Mouse (Mus musculus): ENCODE results near the gene Dnah2. TPM values are rescaled to one million over a fixed set of nuclear protein-coding genes. Genes with fewer than 3 reads are reported as not detected.

Dnah2 gene
- total and polyA plus RNA-seq, 3 experiments = under 0.01 to 0.03 TPM; not detected in 1

DNA sequence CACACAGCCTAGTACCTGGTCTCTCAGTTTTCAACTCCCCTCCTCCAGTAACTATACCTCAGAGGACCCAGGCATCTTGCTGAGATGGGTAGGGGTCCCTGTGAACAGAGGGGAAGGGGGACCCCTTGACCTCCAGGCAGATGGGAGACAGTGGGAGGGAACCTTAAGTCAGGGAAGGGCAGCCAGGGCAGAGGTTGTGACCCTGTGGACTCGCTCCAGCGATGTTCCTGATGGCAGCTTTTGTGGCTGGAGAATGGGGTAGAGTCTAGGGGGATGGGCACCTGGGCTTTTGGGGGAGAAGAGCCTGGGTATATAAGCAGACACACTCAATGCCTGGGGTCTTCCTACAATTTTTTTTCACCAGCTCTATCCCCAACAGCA, 4.4 kb upstream of the Dnah2 start:
- H3K4me2 ChIP-seq (ENCODE audit: insufficient read depth, low read depth, poor library complexity, severe bottlenecking) = no peak overlapping the region
- H3K79me2 ChIP-seq (replicated peaks; ENCODE audit: control insufficient read depth, extremely low read depth, insufficient read depth, poor library complexity, severe bottlenecking) = no peaks in the 10 kb centered on the region
- peaks cover 0 to 46% of the 10 kb centered on the region in 2 experiments for H3K36me3 ChIP-seq (replicated peaks in 1 of 2; ENCODE audit: control insufficient read depth in 1 of 2, insufficient read depth in 1 of 2, low read length in 1 of 2)
- H3K4me3 ChIP-seq (replicated peaks in 1 of 3; ENCODE audit: low read depth in 2 of 3, low read length in 2 of 3, poor library complexity in 1 of 3) = no peak overlapping the region
- H3K27ac ChIP-seq (ENCODE audit: insufficient read depth, low read depth) = no peak overlapping the region
- dilution Hi-C loops (cut with MboI; ENCODE audit: extremely low pct_ligation_motif_present, extremely low pct_unique_long_range_greater_than_20kb, low sequenced_read_pairs) = no loop called here
- peaks cover 19% of the 10 kb centered on the region for H3K27me3 ChIP-seq (replicated peaks)
- TF ChIP-seq ZMIZ1 (IDR thresholded peaks at IDR 0.05; ENCODE audit: low read depth, low read length) (no peak), NRF1 (IDR thresholded peaks at IDR 0.05; ENCODE audit: low read depth, low read length) (no peak)
- peaks cover 0 to 6% of the 10 kb centered on the region in 2 experiments; a peak in 2 of 4 replicates for H3K4me1 ChIP-seq (ENCODE audit: control insufficient read depth in 1 of 2, insufficient read depth in 2 of 2)
- in situ Hi-C loops (cut with MboI; ENCODE audit: low pct_ligation_motif_present, low pct_unique_long_range_greater_than_20kb, low sequenced_read_pairs) = no loop called here
- no peak overlapping the region for H3K9ac ChIP-seq (ENCODE audit: insufficient read depth, low read depth)
- H3K9me3 ChIP-seq (replicated peaks; ENCODE audit: low read length) = no peaks in the 10 kb centered on the region
- DNase-seq (ENCODE audit: extremely low read depth) = no peak

DNA sequence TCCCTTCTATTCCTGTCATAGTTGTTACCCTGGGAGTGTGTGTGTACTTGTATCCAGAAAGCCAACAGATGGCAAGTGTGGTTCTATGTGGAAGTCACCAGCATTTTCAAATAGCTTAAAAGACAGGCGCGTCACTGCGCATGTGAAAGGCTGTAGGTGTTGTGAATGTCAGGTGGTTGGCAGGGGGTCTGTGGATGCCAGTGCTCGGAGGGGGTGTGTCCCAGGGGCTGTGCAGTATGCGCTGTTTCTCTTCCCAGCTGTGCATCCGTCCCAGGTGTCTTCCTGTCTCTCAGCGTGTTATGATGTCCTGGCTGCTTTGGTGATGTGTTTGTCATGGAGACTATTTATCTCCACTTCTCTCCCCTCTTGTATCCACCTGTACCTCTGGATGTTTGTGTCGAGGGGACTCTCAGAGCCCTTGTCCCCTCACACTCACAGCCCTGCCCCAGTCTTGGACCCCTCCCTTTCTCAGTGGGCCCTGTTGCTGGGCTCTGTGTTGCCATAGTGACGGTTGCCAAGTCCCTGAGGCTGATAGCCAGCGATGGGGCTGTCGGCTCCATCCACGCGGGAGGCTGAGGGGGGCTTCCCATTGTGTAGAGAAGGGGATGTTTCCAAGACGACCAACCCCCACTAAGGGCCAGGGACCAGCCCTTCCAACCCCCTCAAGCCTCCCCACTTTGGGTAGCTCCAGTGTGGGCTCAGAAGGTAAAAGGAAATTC, 3.9 kb upstream of the Dnah2 start:
- no peak overlapping the region for H3K9ac ChIP-seq (ENCODE audit: insufficient read depth, low read depth)
- no peaks in the 10 kb centered on the region for H3K79me2 ChIP-seq (replicated peaks; ENCODE audit: control insufficient read depth, extremely low read depth, insufficient read depth, poor library complexity, severe bottlenecking)
- no peak overlapping the region for H3K4me2 ChIP-seq (ENCODE audit: insufficient read depth, low read depth, poor library complexity, severe bottlenecking)
- peaks cover 0 to 43% of the 10 kb centered on the region in 2 experiments for H3K36me3 ChIP-seq (replicated peaks in 1 of 2; ENCODE audit: control insufficient read depth in 1 of 2, insufficient read depth in 1 of 2, low read length in 1 of 2)
- no peak overlapping the region for H3K27ac ChIP-seq (ENCODE audit: insufficient read depth, low read depth)
- H3K4me1 ChIP-seq (ENCODE audit: control insufficient read depth in 1 of 2, insufficient read depth in 2 of 2) = peaks cover 0 to 6% of the 10 kb centered on the region in 2 experiments; a peak in 2 of 4 replicates
- TF ChIP-seq JUND (conservative IDR thresholded peaks at IDR 0.05; ENCODE audit: low read depth, low read length) = no peak
- 0 out of 2 replicates have a peak, but pooled peaks have one; percentile 21 for TF ChIP-seq MXI1 (IDR thresholded peaks at IDR 0.05; ENCODE audit: low read depth, low read length)
- H3K9me3 ChIP-seq (replicated peaks; ENCODE audit: low read length) = no peaks in the 10 kb centered on the region
- dilution Hi-C loops (cut with MboI; ENCODE audit: extremely low pct_ligation_motif_present, extremely low pct_unique_long_range_greater_than_20kb, low sequenced_read_pairs) (no loop called here), in situ Hi-C loops (cut with MboI; ENCODE audit: low pct_ligation_motif_present, low pct_unique_long_range_greater_than_20kb, low sequenced_read_pairs) (no loop called here)
- H3K4me3 ChIP-seq (replicated peaks in 1 of 3; ENCODE audit: low read depth in 2 of 3, low read length in 2 of 3, poor library complexity in 1 of 3) = no peak overlapping the region
- H3K27me3 ChIP-seq (replicated peaks) = peaks cover 25% of the 10 kb centered on the region
- DNase-seq (ENCODE audit: extremely low read depth) = no peak

DNA sequence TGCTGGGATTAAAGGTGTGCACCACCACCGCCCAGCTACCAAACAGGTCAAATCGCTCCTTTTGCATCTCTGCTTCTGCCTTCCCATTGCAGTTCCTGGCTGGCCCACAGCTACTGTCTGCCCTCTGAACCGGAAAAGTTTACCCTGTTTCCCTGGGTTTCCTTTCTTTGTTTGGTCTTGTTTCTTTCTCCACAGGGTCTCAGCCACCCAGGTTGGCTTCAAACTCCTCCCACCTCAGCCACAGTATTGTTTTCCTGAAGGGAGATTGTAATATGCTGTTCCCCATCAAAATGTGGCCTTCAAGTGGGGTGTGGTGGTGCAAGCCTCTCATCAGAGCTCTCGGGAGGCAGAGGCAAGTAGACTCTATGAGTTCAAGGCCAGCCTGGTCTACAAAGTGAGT, 2.4 kb upstream of the Dnah2 start:
- Histone ChIP-seq H3K4me2 (ENCODE audit: insufficient read depth, low read depth, poor library complexity, severe bottlenecking) (no peak overlapping the region), H3K4me1 (ENCODE audit: control insufficient read depth in 1 of 2, insufficient read depth in 2 of 2) (peaks cover 6 to 14% of the 10 kb centered on the region in 2 experiments), H3K9me3 (replicated peaks; ENCODE audit: low read length) (no peaks in the 10 kb centered on the region), H3K27me3 (replicated peaks) (peaks cover 36% of the 10 kb centered on the region), H3K9ac (ENCODE audit: insufficient read depth, low read depth) (no peak overlapping the region), H3K36me3 (replicated peaks in 1 of 2; ENCODE audit: control insufficient read depth in 1 of 2, insufficient read depth in 1 of 2, low read length in 1 of 2) (peaks cover 0 to 29% of the 10 kb centered on the region in 2 experiments), H3K27ac (ENCODE audit: insufficient read depth, low read depth) (no peak overlapping the region), H3K79me2 (replicated peaks; ENCODE audit: control insufficient read depth, extremely low read depth, insufficient read depth, poor library complexity, severe bottlenecking) (no peaks in the 10 kb centered on the region), H3K4me3 (replicated peaks in 1 of 3; ENCODE audit: low read depth in 2 of 3, low read length in 2 of 3, poor library complexity in 1 of 3) (no peak overlapping the region)
- in situ Hi-C loops (cut with MboI; ENCODE audit: low pct_ligation_motif_present, low pct_unique_long_range_greater_than_20kb, low sequenced_read_pairs) = no loop called here
- DNase-seq (ENCODE audit: extremely low read depth) = no peak
- no peak for TF ChIP-seq RAD21 (IDR thresholded peaks at IDR 0.05; ENCODE audit: low read depth, low read length)
- no peak for TF ChIP-seq ZMIZ1 (IDR thresholded peaks at IDR 0.05; ENCODE audit: low read depth, low read length)
- no peak for TF ChIP-seq POLR2A (IDR thresholded peaks at IDR 0.05; ENCODE audit: low read depth, low read length)
- no peak for TF ChIP-seq MXI1 (IDR thresholded peaks at IDR 0.05; ENCODE audit: low read depth, low read length)
- no peak for TF ChIP-seq NRF1 (IDR thresholded peaks at IDR 0.05; ENCODE audit: low read depth, low read length)
- no peak for TF ChIP-seq TCF12 (IDR thresholded peaks at IDR 0.05; ENCODE audit: low read depth, low read length)
- no peak for TF ChIP-seq ELF1 (IDR thresholded peaks at IDR 0.05; ENCODE audit: low read depth, low read length)
- TF ChIP-seq NELFE (IDR thresholded peaks at IDR 0.05; ENCODE audit: low read depth, low read length) = no peak
- TF ChIP-seq USF2 (conservative IDR thresholded peaks at IDR 0.05; ENCODE audit: low read depth, low read length) = no peak
- no peak for TF ChIP-seq IRF4 (IDR thresholded peaks at IDR 0.05; ENCODE audit: low read depth, low read length)
- no peak for TF ChIP-seq MEF2A (IDR thresholded peaks at IDR 0.05; ENCODE audit: borderline replicate concordance, low read depth, low read length)
- TF ChIP-seq JUN (IDR thresholded peaks at IDR 0.05; ENCODE audit: insufficient read depth, low read depth, low read length) = no peak
- no peak for TF ChIP-seq CHD1 (IDR thresholded peaks at IDR 0.05; ENCODE audit: low read depth, low read length)
- no peak for TF ChIP-seq MYC (IDR thresholded peaks at IDR 0.05; ENCODE audit: low read depth, low read length)
- no peak for TF ChIP-seq SIN3A (IDR thresholded peaks at IDR 0.05; ENCODE audit: low read length)
- TF ChIP-seq UBTF (IDR thresholded peaks at IDR 0.05; ENCODE audit: low read depth, low read length) = no peak
- TF ChIP-seq RCOR1 (conservative IDR thresholded peaks at IDR 0.05; ENCODE audit: low read depth, low read length) = no peak
- TF ChIP-seq KAT2A (IDR thresholded peaks at IDR 0.05; ENCODE audit: insufficient replicate concordance, low read length) = no peak
- TF ChIP-seq E2F4 (IDR thresholded peaks at IDR 0.05; ENCODE audit: insufficient replicate concordance, low read depth, low read length) = no peak
- dilution Hi-C loops (cut with MboI; ENCODE audit: extremely low pct_ligation_motif_present, extremely low pct_unique_long_range_greater_than_20kb, low sequenced_read_pairs) = no loop called here
